Mouse (Mus musculus): ENCODE results near the gene Synm. TPM values are rescaled to one million over a fixed set of nuclear protein-coding genes. Genes with fewer than 3 reads are reported as not detected.

Gene Synm
- polyA plus RNA-seq, 1 experiment from 2014 or later = 0.28 TPM

DNA sequence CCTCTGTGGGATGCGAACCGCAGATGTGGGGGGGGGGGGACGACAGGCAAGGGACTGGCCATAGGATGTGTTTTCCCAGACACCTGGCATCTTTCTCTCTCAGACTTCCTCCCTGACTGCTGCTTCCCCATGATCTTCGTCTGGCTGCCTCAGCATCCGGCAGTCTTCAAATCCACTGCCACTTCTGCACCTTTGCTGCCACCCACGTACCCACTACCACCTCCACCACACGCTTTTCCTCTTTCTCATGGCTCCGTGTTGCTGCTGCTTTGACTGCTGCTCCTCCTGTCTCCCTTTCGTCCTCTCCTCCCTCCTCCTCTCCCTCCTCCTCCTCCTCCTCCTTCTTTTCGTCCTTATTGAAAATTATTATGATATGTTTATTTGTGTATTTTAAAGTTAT is 42.6 kb downstream of the Synm start:
- Histone ChIP-seq H3K27me3 (ENCODE audit: control insufficient read depth, insufficient read depth, low read depth, low read length) (no peaks in the 10 kb centered on the region), H3K4me3 (ENCODE audit: low read depth, low read length) (no peak overlapping the region), H3K9ac (ENCODE audit: low read depth, low read length) (no peak overlapping the region), H3K4me1 (ENCODE audit: control insufficient read depth, low read depth, low read length) (no peaks in the 10 kb centered on the region), H3K4me2 (ENCODE audit: low read depth, low read length) (no peak overlapping the region), H3K36me3 (ENCODE audit: control insufficient read depth, insufficient read depth) (no peaks in the 10 kb centered on the region; the same call in 1 of the 2 replicates), H3K9me3 (replicated peaks; ENCODE audit: control insufficient read depth, low read length) (no peaks in the 10 kb centered on the region), H3K27ac (ENCODE audit: low read length) (no peak overlapping the region)
- no peak for ATAC-seq (ENCODE audit: low read depth)
- 43% methylated on average over 10 of the region's 10 CpGs for WGBS (ENCODE audit: insufficient replicate concordance)

DNA sequence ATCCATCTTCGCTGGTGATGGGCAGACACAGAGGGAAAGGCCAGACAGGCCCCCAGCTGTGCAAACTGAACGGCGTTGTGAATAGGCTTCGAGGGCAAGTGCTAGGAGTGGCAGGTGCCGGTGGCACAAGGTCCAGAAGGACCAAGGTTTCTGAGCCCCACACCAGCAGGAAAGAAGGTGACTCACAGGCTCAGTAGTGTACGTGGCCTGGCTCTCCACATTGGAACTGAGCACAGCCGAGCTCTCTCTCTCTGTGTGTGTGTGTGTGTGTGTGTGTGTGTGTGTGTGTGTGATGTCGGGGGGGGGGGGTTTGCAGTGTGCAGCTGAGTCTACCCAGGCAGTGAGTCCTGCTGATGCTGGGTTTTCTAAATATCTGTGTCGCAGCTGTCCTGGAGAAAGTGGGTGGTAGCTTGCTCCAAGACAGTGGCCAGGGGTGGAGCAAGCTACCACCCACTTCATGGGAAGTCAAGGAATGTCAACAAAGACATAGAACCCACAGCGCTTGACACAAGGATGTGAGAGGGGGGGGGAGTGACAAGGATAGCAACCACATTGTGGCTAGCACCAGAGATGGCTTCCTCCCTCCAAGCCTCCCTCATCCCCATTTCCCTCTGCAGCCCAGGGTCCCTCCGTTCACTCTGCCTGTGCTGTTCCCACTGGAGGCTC is 43.2 kb downstream of the Synm start:
- Histone ChIP-seq H3K36me3 (ENCODE audit: control insufficient read depth, insufficient read depth) (no peaks in the 10 kb centered on the region; the same call in 1 of the 2 replicates), H3K9ac (ENCODE audit: low read depth, low read length) (no peak overlapping the region)

DNA sequence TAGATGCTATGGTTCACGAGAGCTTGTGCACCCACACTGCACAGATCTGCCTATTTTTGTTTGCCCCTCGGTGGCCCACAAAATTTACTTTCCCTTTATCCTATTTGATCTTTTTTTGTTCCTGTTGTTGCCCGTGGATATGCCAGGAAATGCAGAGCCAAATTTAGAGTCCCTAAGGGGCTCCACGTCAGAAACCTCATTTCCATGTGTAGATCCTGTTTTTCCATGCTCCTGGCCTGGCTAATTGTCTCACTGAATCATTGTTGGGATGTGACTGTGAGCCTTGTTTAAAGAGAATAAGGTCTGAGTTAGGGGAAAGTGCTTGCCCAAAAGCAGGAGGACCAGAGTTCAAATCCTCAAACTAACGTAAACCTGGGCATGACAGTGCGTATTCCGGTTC is 44.4 kb downstream of the Synm start:
- Histone ChIP-seq H3K4me1 (ENCODE audit: control insufficient read depth, low read depth, low read length) (peaks cover 4% of the 10 kb centered on the region), H3K9me3 (replicated peaks; ENCODE audit: control insufficient read depth, low read length) (no peaks in the 10 kb centered on the region), H3K4me2 (ENCODE audit: low read depth, low read length) (no peak overlapping the region), H3K36me3 (ENCODE audit: control insufficient read depth, insufficient read depth) (no peaks in the 10 kb centered on the region; the same call in 1 of the 2 replicates), H3K27me3 (ENCODE audit: control insufficient read depth, insufficient read depth, low read depth, low read length) (no peaks in the 10 kb centered on the region), H3K4me3 (ENCODE audit: low read depth, low read length) (no peak overlapping the region), H3K27ac (ENCODE audit: low read length) (no peak overlapping the region), H3K9ac (ENCODE audit: low read depth, low read length) (no peak overlapping the region)
- no peak for ATAC-seq (ENCODE audit: low read depth)
- 61% methylated on average over 7 of the region's 7 CpGs for WGBS (ENCODE audit: insufficient replicate concordance)

More for the DNA sequence above, 43.2 kb downstream of the Synm start:
- no peak overlapping the region for H3K27ac ChIP-seq (ENCODE audit: low read length)
- H3K9me3 ChIP-seq (replicated peaks; ENCODE audit: control insufficient read depth, low read length) = no peaks in the 10 kb centered on the region
- no peak overlapping the region for H3K4me3 ChIP-seq (ENCODE audit: low read depth, low read length)
- H3K4me2 ChIP-seq (ENCODE audit: low read depth, low read length) = no peak overlapping the region
- no peak for ATAC-seq (ENCODE audit: low read depth)
- no peaks in the 10 kb centered on the region for H3K4me1 ChIP-seq (ENCODE audit: control insufficient read depth, low read depth, low read length)
- WGBS (ENCODE audit: insufficient replicate concordance) = 59% methylated on average over 11 of the region's 11 CpGs
- H3K27me3 ChIP-seq (ENCODE audit: control insufficient read depth, insufficient read depth, low read depth, low read length) = no peaks in the 10 kb centered on the region

DNA sequence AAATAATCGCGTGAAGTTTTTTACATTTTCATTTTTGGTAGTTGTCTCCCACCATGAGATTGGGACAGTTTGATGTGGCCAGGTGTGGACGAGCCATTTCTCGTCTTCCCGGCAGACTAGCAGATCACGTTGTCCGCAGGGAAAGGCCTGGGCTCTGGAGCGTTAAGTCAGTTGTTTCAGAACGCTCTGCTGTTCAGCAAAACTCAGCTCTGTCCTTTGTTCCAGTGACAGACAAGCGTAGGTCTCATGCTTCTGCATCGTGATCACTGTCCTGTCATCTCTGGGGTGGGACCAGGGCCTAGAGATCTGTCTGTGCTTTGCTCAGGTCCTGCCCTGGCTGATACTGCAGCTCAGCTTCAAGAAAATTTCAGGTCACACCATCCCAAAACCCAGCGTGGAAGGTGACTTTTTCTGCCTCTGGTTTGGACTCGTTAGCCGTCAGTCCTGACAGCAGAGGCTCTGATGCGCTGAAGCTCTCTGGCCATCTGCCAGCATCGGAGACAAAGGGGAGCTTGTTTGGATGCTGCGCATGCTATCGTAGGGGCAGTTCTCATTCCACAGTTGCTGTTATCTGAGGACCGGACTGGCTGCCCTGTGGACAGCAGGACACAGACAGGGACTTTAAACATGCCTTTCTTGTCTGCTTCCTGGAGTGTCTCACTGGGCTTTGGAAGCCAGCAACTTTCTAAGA is 45.6 kb downstream of the Synm start:
- no peak for ATAC-seq (ENCODE audit: low read depth)
- H3K36me3 ChIP-seq (ENCODE audit: control insufficient read depth, insufficient read depth) = no peaks in the 10 kb centered on the region; the same call in 1 of the 2 replicates
- peaks cover 4% of the 10 kb centered on the region for H3K4me1 ChIP-seq (ENCODE audit: control insufficient read depth, low read depth, low read length)
- no peak overlapping the region for H3K9ac ChIP-seq (ENCODE audit: low read depth, low read length)
- H3K27ac ChIP-seq (ENCODE audit: low read length) = no peak overlapping the region
- H3K4me3 ChIP-seq (ENCODE audit: low read depth, low read length) = no peak overlapping the region
- H3K9me3 ChIP-seq (replicated peaks; ENCODE audit: control insufficient read depth, low read length) = no peaks in the 10 kb centered on the region
- no peaks in the 10 kb centered on the region for H3K27me3 ChIP-seq (ENCODE audit: control insufficient read depth, insufficient read depth, low read depth, low read length)
- no peak overlapping the region for H3K4me2 ChIP-seq (ENCODE audit: low read depth, low read length)
- 77% methylated on average over 19 of the region's 19 CpGs for WGBS (ENCODE audit: insufficient replicate concordance)

GRCm38 (mm10) chr7:67710216-67710615 is 49.3 kb downstream of the Synm start:
- ATAC-seq (ENCODE audit: low read depth) = peak; percentile 79
- Histone ChIP-seq H3K4me2 (ENCODE audit: low read depth, low read length) (peak overlapping the region; percentile 1; the same call in 1 of the 2 replicates), H3K4me3 (ENCODE audit: low read depth, low read length) (no peak overlapping the region), H3K4me1 (ENCODE audit: control insufficient read depth, low read depth, low read length) (peaks cover 4% of the 10 kb centered on the region), H3K9me3 (replicated peaks; ENCODE audit: control insufficient read depth, low read length) (no peaks in the 10 kb centered on the region), H3K36me3 (ENCODE audit: control insufficient read depth, insufficient read depth) (no peaks in the 10 kb centered on the region; the same call in 1 of the 2 replicates), H3K9ac (ENCODE audit: low read depth, low read length) (no peak overlapping the region), H3K27me3 (ENCODE audit: control insufficient read depth, insufficient read depth, low read depth, low read length) (no peaks in the 10 kb centered on the region), H3K27ac (ENCODE audit: low read length) (no peak overlapping the region)
- WGBS (ENCODE audit: insufficient replicate concordance) = 21% methylated on average over 7 of the region's 7 CpGs

DNA sequence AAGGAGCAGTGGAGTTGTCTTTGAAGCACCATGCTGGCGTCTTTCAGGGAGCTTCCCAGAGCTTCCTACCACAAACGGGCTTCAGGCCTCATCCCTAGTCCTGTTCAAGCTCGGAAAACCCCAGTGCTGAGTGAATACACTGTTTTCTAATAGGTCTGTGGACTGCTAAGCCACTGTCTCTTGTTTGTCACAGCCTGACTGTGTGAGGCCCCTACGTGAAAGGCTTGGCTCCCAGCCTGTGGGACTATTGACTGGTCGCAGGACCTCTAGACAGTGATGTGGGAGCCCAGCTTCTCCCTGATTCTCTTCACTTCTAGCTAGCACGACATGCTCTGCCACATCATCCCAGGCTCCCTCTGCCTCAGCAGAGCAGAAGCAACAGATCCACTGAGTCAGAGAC is 51.4 kb downstream of the Synm start:
- Histone ChIP-seq H3K27me3 (ENCODE audit: control insufficient read depth, insufficient read depth, low read depth, low read length) (no peaks in the 10 kb centered on the region), H3K9me3 (replicated peaks; ENCODE audit: control insufficient read depth, low read length) (no peaks in the 10 kb centered on the region), H3K36me3 (ENCODE audit: control insufficient read depth, insufficient read depth) (no peaks in the 10 kb centered on the region; the same call in 1 of the 2 replicates), H3K4me3 (ENCODE audit: low read depth, low read length) (no peak overlapping the region), H3K9ac (ENCODE audit: low read depth, low read length) (no peak overlapping the region), H3K4me2 (ENCODE audit: low read depth, low read length) (no peak overlapping the region), H3K27ac (ENCODE audit: low read length) (no peak overlapping the region), H3K4me1 (ENCODE audit: control insufficient read depth, low read depth, low read length) (peaks cover 4% of the 10 kb centered on the region)
- ATAC-seq (ENCODE audit: low read depth) = no peak
- 60% methylated on average over 6 of the region's 6 CpGs for WGBS (ENCODE audit: insufficient replicate concordance)

DNA sequence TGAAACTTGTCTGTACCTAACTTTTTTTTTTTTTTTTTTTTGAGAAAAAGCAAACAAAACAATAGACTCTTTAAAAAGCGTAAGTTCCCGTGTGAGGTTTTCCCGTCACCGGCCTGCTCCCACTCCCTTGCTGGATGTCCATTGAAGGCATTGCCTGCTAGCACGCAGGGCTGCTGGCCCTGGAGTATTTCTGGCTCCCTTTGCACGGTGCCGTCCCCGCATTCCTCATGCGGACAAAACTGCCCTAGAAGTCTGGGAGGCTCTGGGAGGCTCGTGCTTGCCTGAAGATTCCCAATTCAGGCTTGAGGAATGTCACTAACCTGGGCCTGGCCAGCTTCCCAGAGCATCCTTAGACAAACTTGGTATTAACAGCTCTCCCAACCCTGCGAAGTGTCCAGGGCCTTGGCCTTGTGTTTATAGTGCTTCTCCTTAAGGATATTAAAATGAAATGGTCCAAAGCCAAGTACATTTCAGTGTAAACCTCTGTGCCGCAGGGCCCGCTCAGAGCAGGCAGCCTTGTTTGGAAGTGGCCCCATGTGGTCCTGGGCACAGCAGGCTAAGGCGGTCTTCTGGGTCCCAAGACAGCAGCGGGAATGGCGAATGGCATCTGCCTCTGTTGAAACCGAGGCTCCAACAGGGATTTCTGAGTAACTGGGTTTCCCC is 58.2 kb downstream of the Synm start:
- Histone ChIP-seq H3K4me3 (ENCODE audit: low read depth, low read length) (no peak overlapping the region), H3K36me3 (ENCODE audit: control insufficient read depth, insufficient read depth) (no peaks in the 10 kb centered on the region), H3K27ac (ENCODE audit: low read length) (no peak overlapping the region), H3K9me3 (replicated peaks; ENCODE audit: control insufficient read depth, low read length) (no peaks in the 10 kb centered on the region), H3K27me3 (ENCODE audit: control insufficient read depth, insufficient read depth, low read depth, low read length) (no peaks in the 10 kb centered on the region), H3K4me2 (ENCODE audit: low read depth, low read length) (no peak overlapping the region), H3K9ac (ENCODE audit: low read depth, low read length) (no peak overlapping the region), H3K4me1 (ENCODE audit: control insufficient read depth, low read depth, low read length) (no peaks in the 10 kb centered on the region)
- ATAC-seq (ENCODE audit: low read depth) = no peak
- WGBS (ENCODE audit: insufficient replicate concordance) = 72% methylated on average over 17 of the region's 17 CpGs

- Histone ChIP-seq H3K4me3 (ENCODE audit: low read depth, low read length) (no peak overlapping the region), H3K9me3 (replicated peaks; ENCODE audit: control insufficient read depth, low read length) (no peaks in the 10 kb centered on the region), H3K36me3 (ENCODE audit: control insufficient read depth, insufficient read depth) (no peaks in the 10 kb centered on the region), H3K4me2 (ENCODE audit: low read depth, low read length) (no peak overlapping the region), H3K27me3 (ENCODE audit: control insufficient read depth, insufficient read depth, low read depth, low read length) (no peaks in the 10 kb centered on the region), H3K27ac (ENCODE audit: low read length) (no peak overlapping the region), H3K4me1 (ENCODE audit: control insufficient read depth, low read depth, low read length) (no peaks in the 10 kb centered on the region), H3K9ac (ENCODE audit: low read depth, low read length) (no peak overlapping the region)
- ATAC-seq (ENCODE audit: low read depth) = no peak
Observed at GRCm38 (mm10) chr7:67700846-67701245, 58.7 kb downstream of the Synm start.

- no peaks in the 10 kb centered on the region for H3K9me3 ChIP-seq (replicated peaks; ENCODE audit: control insufficient read depth, low read length)
Observed at GRCm38 (mm10) chr7:67699301-67699700, 60.2 kb downstream of the Synm start.

More at GRCm38 (mm10) chr7:67699301-67699700, 60.2 kb downstream of the Synm start:
- H3K4me2 ChIP-seq (ENCODE audit: low read depth, low read length) = no peak overlapping the region
- H3K27me3 ChIP-seq (ENCODE audit: control insufficient read depth, insufficient read depth, low read depth, low read length) = no peaks in the 10 kb centered on the region
- WGBS (ENCODE audit: insufficient replicate concordance) = 77% methylated on average over 4 of the region's 4 CpGs
- H3K4me3 ChIP-seq (ENCODE audit: low read depth, low read length) = no peak overlapping the region
- ATAC-seq (ENCODE audit: low read depth) = no peak
- no peaks in the 10 kb centered on the region for H3K4me1 ChIP-seq (ENCODE audit: control insufficient read depth, low read depth, low read length)
- no peak overlapping the region for H3K27ac ChIP-seq (ENCODE audit: low read length)
- H3K36me3 ChIP-seq (ENCODE audit: control insufficient read depth, insufficient read depth) = no peaks in the 10 kb centered on the region
- H3K9ac ChIP-seq (ENCODE audit: low read depth, low read length) = no peak overlapping the region

Data from liver, embryonic 16.5 days (tissue).